Mouse (Mus musculus) neutrophil, adult 83 days (primary cell): ENCODE measurements around the gene Igdcc4. TPM values are rescaled to one million over a fixed set of nuclear protein-coding genes. Genes with fewer than 3 reads are reported as not detected.

Experiments used
- total RNA-seq, 2 experiments: library from RNA; stranded (reverse); gene quantifications; one replicate each; pipeline ENCODE4 v1.2.4; 2023

Igdcc4 gene
- under 1 TPM; 0.44 to 0.51 TPM for total RNA-seq

GRCm38 (mm10) chr9:65100991-65101685, at the start of gene Igdcc4:
Igdcc4 (plus strand) TSS chr9:65101486.

GRCm38 (mm10) chr9:65140936-65141305, 39.6 kb downstream of the Igdcc4 start, which contains the start of gene Igdcc3:
Igdcc3 (plus strand) TSS chr9:65141189.

Other genes with a start within 250 kb of the Igdcc4 start
- gene Slc24a1, start 149.9 kb upstream of the Igdcc4 start, total RNA-seq, result not detected
- 10 to 100 TPM; 17.2 to 18.2 TPM for gene Ints14, start 140.6 kb upstream of the Igdcc4 start, total RNA-seq
- 10 to 100 TPM in 1 of 2 experiments, 1 to 10 TPM in 1; 7.1 to 10.6 TPM for gene Hacd3, start 79.8 kb upstream of the Igdcc4 start, total RNA-seq
- 10 to 100 TPM; 73.2 to 80.7 TPM for gene Dpp8, start 69.1 kb upstream of the Igdcc4 start, total RNA-seq
- not detected for gene Igdcc3, start 39.7 kb downstream of the Igdcc4 start, total RNA-seq
- 1 to 10 TPM; 4.1 to 5.0 TPM for gene Parp16, start 93.9 kb downstream of the Igdcc4 start, total RNA-seq
- gene Cilp, start 163.7 kb downstream of the Igdcc4 start, total RNA-seq, result not detected
- gene Clpx, start 192.8 kb downstream of the Igdcc4 start, total RNA-seq, result 10 to 100 TPM; 17.7 to 19.9 TPM
- 10 to 100 TPM; 12.4 to 17.0 TPM for gene Pdcd7, start 244.6 kb downstream of the Igdcc4 start, total RNA-seq